Mouse (Mus musculus) heart, adult 2 months (tissue): ENCODE measurements around the gene Pkdcc.

Experiments
- CTCF ChIP-seq: fragments of 200-600 bp; IDR thresholded peaks from 2 replicates; pipeline ENCODE4 v1.8.1; 2022; ENCODE audit warnings: antibody characterized with exemption, mild to moderate bottlenecking, moderate library complexity
- POLR2A ChIP-seq: fragments of 200-500 bp; IDR thresholded peaks from 2 replicates; pipeline ENCODE4 v1.6.1; 2011; ENCODE audit warnings: mild to moderate bottlenecking, low read depth, low read length, control low read depth; ENCODE audit not compliant: insufficient read depth

- TF ChIP-seq POLR2A: 0 out of 2 replicates have a peak, but pooled peaks have one; percentile 12
- no peak for TF ChIP-seq CTCF
Measured at GRCm38 (mm10) chr17:83267202-83268128, 52.4 kb downstream of the Pkdcc start.
